Mouse (Mus musculus): ENCODE measurements around the gene Fabp3. TPM values are rescaled to one million over a fixed set of nuclear protein-coding genes. Genes with fewer than 3 reads are reported as not detected.
A peak's percentile ranks its signal among the peaks of the same experiment; 100 is the strongest.

Gene Fabp3
- polyA plus RNA-seq, 1 experiment from 2014 or later: 117 TPM

DNA sequence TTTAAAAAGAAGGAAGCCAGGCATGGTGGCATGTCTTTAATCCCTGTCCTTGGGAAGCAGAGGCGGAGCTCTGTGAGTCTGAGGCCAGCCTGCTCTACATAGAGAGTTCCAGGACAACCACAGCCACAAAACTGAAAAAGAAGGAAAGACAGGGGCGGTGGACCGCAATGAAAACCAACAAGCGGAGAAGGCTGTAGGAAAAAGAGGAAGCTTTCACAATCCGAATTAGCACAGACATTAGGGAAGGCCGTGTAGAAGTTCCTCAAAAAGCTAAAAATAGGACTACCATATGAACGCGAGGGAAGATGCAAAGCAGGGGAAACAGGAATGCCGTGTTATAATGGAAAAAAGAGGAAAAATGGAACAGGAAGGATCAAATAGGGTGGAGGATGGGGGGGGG lies 24.6 kb upstream of the Fabp3 start:
- Histone ChIP-seq H3K27ac (replicated peaks; ENCODE audit: low read depth, low read length) (no peak overlapping the region), H3K4me3 (ENCODE audit: low read depth, low read length) (no peak overlapping the region), H3K4me2 (ENCODE audit: low read depth, low read length) (no peak overlapping the region), H3K9me3 (ENCODE audit: control insufficient read depth, low read length) (no peaks in the 10 kb centered on the region), H3K36me3 (ENCODE audit: control insufficient read depth, insufficient read depth, low read length) (no peaks in the 10 kb centered on the region), H3K27me3 (replicated peaks; ENCODE audit: control insufficient read depth, insufficient read depth, low read length) (no peaks in the 10 kb centered on the region), H3K4me1 (ENCODE audit: control insufficient read depth, insufficient read depth, low read length) (no peaks in the 10 kb centered on the region), H3K9ac (ENCODE audit: low read depth, low read length) (no peak overlapping the region)
- no peak for DNase-seq (ENCODE audit: low spot score)
- no peak for ATAC-seq (ENCODE audit: low read depth)
- WGBS: 83% methylated on average over 9 of the region's 9 CpGs

DNA sequence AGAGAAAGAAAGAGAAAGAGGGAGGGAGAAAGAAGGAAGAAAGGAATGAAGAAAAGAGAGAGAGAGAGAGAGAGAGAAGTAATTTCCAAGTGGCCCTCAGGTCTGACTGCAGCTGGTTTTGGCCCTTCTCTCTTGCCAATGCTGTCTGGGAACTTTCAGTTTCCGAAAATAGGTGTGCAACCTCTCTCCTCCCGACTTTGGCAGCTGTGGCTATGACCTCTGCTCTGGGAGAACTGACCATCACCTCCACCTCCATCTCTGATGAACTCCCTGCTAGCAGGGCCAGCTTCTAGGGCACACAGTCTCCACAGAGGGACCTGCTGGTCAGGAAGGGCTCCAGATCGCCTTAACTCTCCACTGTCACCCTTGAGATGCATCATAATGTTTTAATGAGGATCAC lies 21.9 kb upstream of the Fabp3 start:
- Histone ChIP-seq H3K4me1 (ENCODE audit: control insufficient read depth, insufficient read depth, low read length) (no peaks in the 10 kb centered on the region), H3K9ac (ENCODE audit: low read depth, low read length) (no peak overlapping the region), H3K36me3 (ENCODE audit: control insufficient read depth, insufficient read depth, low read length) (no peaks in the 10 kb centered on the region), H3K4me2 (ENCODE audit: low read depth, low read length) (no peak overlapping the region), H3K27ac (replicated peaks; ENCODE audit: low read depth, low read length) (no peak overlapping the region), H3K9me3 (ENCODE audit: control insufficient read depth, low read length) (no peaks in the 10 kb centered on the region), H3K4me3 (ENCODE audit: low read depth, low read length) (no peak overlapping the region), H3K27me3 (replicated peaks; ENCODE audit: control insufficient read depth, insufficient read depth, low read length) (no peaks in the 10 kb centered on the region)
- ATAC-seq (ENCODE audit: low read depth): no peak
- WGBS: 38% methylated on average over 2 of the region's 3 CpGs
- DNase-seq (ENCODE audit: low spot score): no peak

GRCm38 (mm10) chr4:130289824-130290223 lies 18.6 kb upstream of the Fabp3 start:
- DNase-seq (ENCODE audit: low spot score) (no peak), ATAC-seq (ENCODE audit: low read depth) (no peak)
- H3K27ac ChIP-seq (replicated peaks; ENCODE audit: low read depth, low read length): no peak overlapping the region
- H3K9ac ChIP-seq (ENCODE audit: low read depth, low read length): no peak overlapping the region
- H3K4me3 ChIP-seq (ENCODE audit: low read depth, low read length): no peak overlapping the region
- 66% methylated on average over 3 of the region's 3 CpGs for WGBS
- H3K27me3 ChIP-seq (replicated peaks; ENCODE audit: control insufficient read depth, insufficient read depth, low read length): no peaks in the 10 kb centered on the region; the same call in 1 of the 2 replicates
- H3K9me3 ChIP-seq (ENCODE audit: control insufficient read depth, low read length): no peaks in the 10 kb centered on the region
- no peak overlapping the region for H3K4me2 ChIP-seq (ENCODE audit: low read depth, low read length)
- no peaks in the 10 kb centered on the region for H3K4me1 ChIP-seq (ENCODE audit: control insufficient read depth, insufficient read depth, low read length)
- H3K36me3 ChIP-seq (ENCODE audit: control insufficient read depth, insufficient read depth, low read length): no peaks in the 10 kb centered on the region

- Histone ChIP-seq H3K27me3 (replicated peaks; ENCODE audit: control insufficient read depth, insufficient read depth, low read length) (no peaks in the 10 kb centered on the region; the same call in 1 of the 2 replicates), H3K27ac (replicated peaks; ENCODE audit: low read depth, low read length) (no peak overlapping the region), H3K4me2 (ENCODE audit: low read depth, low read length) (no peak overlapping the region), H3K4me1 (ENCODE audit: control insufficient read depth, insufficient read depth, low read length) (no peaks in the 10 kb centered on the region; the same call in 1 of the 2 replicates), H3K4me3 (ENCODE audit: low read depth, low read length) (no peak overlapping the region), H3K36me3 (ENCODE audit: control insufficient read depth, insufficient read depth, low read length) (no peaks in the 10 kb centered on the region), H3K9me3 (ENCODE audit: control insufficient read depth, low read length) (no peaks in the 10 kb centered on the region), H3K9ac (ENCODE audit: low read depth, low read length) (no peak overlapping the region)
- ATAC-seq (ENCODE audit: low read depth) (peak; percentile 58; the same call in 1 of the 2 replicates), DNase-seq (ENCODE audit: low spot score) (peak; percentile 75)
- 10% methylated on average over 3 of the region's 4 CpGs for WGBS
Measured at GRCm38 (mm10) chr4:130292271-130292670, 16.1 kb upstream of the Fabp3 start.

DNA sequence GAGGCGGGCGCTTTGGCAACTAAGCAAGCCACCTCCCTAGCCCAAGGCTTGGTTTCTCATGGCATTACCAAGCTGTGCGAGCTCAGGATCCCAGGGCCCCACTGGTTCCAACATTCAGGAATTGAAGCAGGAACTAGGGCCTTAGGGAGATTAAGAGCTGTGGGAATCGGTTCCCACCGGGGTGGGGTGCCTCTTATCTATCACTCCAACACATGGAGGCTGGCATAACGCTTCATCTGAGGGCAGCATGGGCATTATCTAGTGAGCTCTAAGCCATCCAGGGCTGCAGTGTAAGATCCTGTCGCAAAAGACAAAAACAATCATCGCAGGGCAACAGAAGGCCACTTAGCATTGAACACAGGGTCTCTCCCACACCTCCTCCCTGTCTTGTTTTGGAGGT lies 13.9 kb upstream of the Fabp3 start:
- no peaks in the 10 kb centered on the region; the same call in 1 of the 2 replicates for H3K27me3 ChIP-seq (replicated peaks; ENCODE audit: control insufficient read depth, insufficient read depth, low read length)
- H3K4me3 ChIP-seq (ENCODE audit: low read depth, low read length): no peak overlapping the region
- ATAC-seq (ENCODE audit: low read depth) (no peak), DNase-seq (ENCODE audit: low spot score) (no peak)
- H3K36me3 ChIP-seq (ENCODE audit: control insufficient read depth, insufficient read depth, low read length): no peaks in the 10 kb centered on the region
- H3K4me2 ChIP-seq (ENCODE audit: low read depth, low read length): no peak overlapping the region
- no peaks in the 10 kb centered on the region; the same call in 1 of the 2 replicates for H3K4me1 ChIP-seq (ENCODE audit: control insufficient read depth, insufficient read depth, low read length)
- no peaks in the 10 kb centered on the region for H3K9me3 ChIP-seq (ENCODE audit: control insufficient read depth, low read length)
- no peak overlapping the region for H3K9ac ChIP-seq (ENCODE audit: low read depth, low read length)
- 85% methylated on average over 8 of the region's 8 CpGs for WGBS
- H3K27ac ChIP-seq (replicated peaks; ENCODE audit: low read depth, low read length): no peak overlapping the region

- Histone ChIP-seq H3K36me3 (ENCODE audit: control insufficient read depth, insufficient read depth, low read length) (no peaks in the 10 kb centered on the region), H3K4me2 (ENCODE audit: low read depth, low read length) (0 out of 2 replicates have a peak overlapping the region, but pooled peaks have one; percentile 5), H3K4me1 (ENCODE audit: control insufficient read depth, insufficient read depth, low read length) (no peaks in the 10 kb centered on the region; the same call in 1 of the 2 replicates), H3K9me3 (ENCODE audit: control insufficient read depth, low read length) (no peaks in the 10 kb centered on the region), H3K4me3 (ENCODE audit: low read depth, low read length) (no peak overlapping the region), H3K27me3 (replicated peaks; ENCODE audit: control insufficient read depth, insufficient read depth, low read length) (no peaks in the 10 kb centered on the region; the same call in 1 of the 2 replicates), H3K27ac (replicated peaks; ENCODE audit: low read depth, low read length) (no peak overlapping the region; the same call in 1 of the 2 replicates), H3K9ac (ENCODE audit: low read depth, low read length) (no peak overlapping the region)
- 53% methylated on average over 23 of the region's 23 CpGs for WGBS
- no peak; the same call in 1 of the 2 replicates for ATAC-seq (ENCODE audit: low read depth)
- peak; percentile 63 for DNase-seq (ENCODE audit: low spot score)
Measured at GRCm38 (mm10) chr4:130295047-130295745, 13.2 kb upstream of the Fabp3 start.

GRCm38 (mm10) chr4:130296243-130296965 lies 12.0 kb upstream of the Fabp3 start:
- no peaks in the 10 kb centered on the region; the same call in 1 of the 2 replicates for H3K27me3 ChIP-seq (replicated peaks; ENCODE audit: control insufficient read depth, insufficient read depth, low read length)
- no peak overlapping the region for H3K9ac ChIP-seq (ENCODE audit: low read depth, low read length)
- no peak overlapping the region for H3K27ac ChIP-seq (replicated peaks; ENCODE audit: low read depth, low read length)
- no peaks in the 10 kb centered on the region for H3K9me3 ChIP-seq (ENCODE audit: control insufficient read depth, low read length)
- no peak overlapping the region for H3K4me2 ChIP-seq (ENCODE audit: low read depth, low read length)
- DNase-seq (ENCODE audit: low spot score): no peak
- H3K4me1 ChIP-seq (ENCODE audit: control insufficient read depth, insufficient read depth, low read length): no peaks in the 10 kb centered on the region; the same call in 1 of the 2 replicates
- no peaks in the 10 kb centered on the region for H3K36me3 ChIP-seq (ENCODE audit: control insufficient read depth, insufficient read depth, low read length)
- WGBS: 78% methylated on average over 13 of the region's 13 CpGs
- no peak for ATAC-seq (ENCODE audit: low read depth)
- no peak overlapping the region for H3K4me3 ChIP-seq (ENCODE audit: low read depth, low read length)

- no peak; the same call in 1 of the 2 replicates for ATAC-seq (ENCODE audit: low read depth)
- WGBS: 23% methylated on average over 13 of the region's 13 CpGs
- Histone ChIP-seq H3K9ac (ENCODE audit: low read depth, low read length) (no peak overlapping the region), H3K4me1 (ENCODE audit: control insufficient read depth, insufficient read depth, low read length) (no peaks in the 10 kb centered on the region; the same call in 1 of the 2 replicates), H3K4me3 (ENCODE audit: low read depth, low read length) (no peak overlapping the region), H3K36me3 (ENCODE audit: control insufficient read depth, insufficient read depth, low read length) (no peaks in the 10 kb centered on the region), H3K4me2 (ENCODE audit: low read depth, low read length) (no peak overlapping the region), H3K27ac (replicated peaks; ENCODE audit: low read depth, low read length) (no peak overlapping the region), H3K27me3 (replicated peaks; ENCODE audit: control insufficient read depth, insufficient read depth, low read length) (no peaks in the 10 kb centered on the region; the same call in 1 of the 2 replicates), H3K9me3 (ENCODE audit: control insufficient read depth, low read length) (no peaks in the 10 kb centered on the region)
- DNase-seq (ENCODE audit: low spot score): peak; percentile 60
Measured at GRCm38 (mm10) chr4:130297123-130297529, 11.3 kb upstream of the Fabp3 start.
